In genomic region chr11:22203413-22203812, GRCm38 (mm10) we compare ENCODE assay signal across 22 mouse cellular contexts.
"Had no signal": no experiment of that assay in that cellular context is flagged by ENCODE, and none has a peak within 500 bp of the region (broad histone marks: within the 10 kb centered on the region; RNA-seq: fewer than 3 reads in every experiment).

No protein-coding gene starts in this region.

- H3K4me2 ChIP-seq: limb, embryonic 13.5 days; lung, embryonic 14.5 days; midbrain, embryonic 13.5 days; neural tube, embryonic 12.5 days; neural tube, embryonic 15.5 days had no signal

- H3K9ac ChIP-seq: limb, embryonic 13.5 days; liver, embryonic 14.5 days; liver, postnatal 0 days; lung, embryonic 14.5 days; midbrain, embryonic 13.5 days; neural tube, embryonic 12.5 days; neural tube, embryonic 15.5 days had no signal

- H3K27ac ChIP-seq: kidney, postnatal 0 days; layer of hippocampus, adult 2 months; limb, embryonic 10.5 days; limb, embryonic 13.5 days; liver, embryonic 14.5 days; macrophage; midbrain, embryonic 13.5 days; neural tube, embryonic 12.5 days; neural tube, embryonic 15.5 days; stomach, postnatal 0 days had no signal

- H3K4me3 ChIP-seq: layer of hippocampus, adult 2 months; limb, embryonic 10.5 days; limb, embryonic 13.5 days; midbrain, embryonic 13.5 days; neural tube, embryonic 12.5 days; neural tube, embryonic 15.5 days had no signal

- H3K36me3 ChIP-seq: limb, embryonic 10.5 days; limb, embryonic 13.5 days; midbrain, embryonic 13.5 days; neural tube, embryonic 12.5 days; neural tube, embryonic 15.5 days had no signal

- H3K4me1 ChIP-seq: neural tube, embryonic 12.5 days had no signal

- ATAC-seq: liver, postnatal 0 days; lung, postnatal 0 days; midbrain, embryonic 13.5 days had no signal

- H3K27me3 ChIP-seq: limb, embryonic 13.5 days; midbrain, embryonic 13.5 days; neural tube, embryonic 12.5 days; neural tube, embryonic 15.5 days had no signal

- DNase-seq: kidney, postnatal 25 days; layer of hippocampus, adult 9-11 months; liver; liver, postnatal 0 days; lung, embryonic 14.5 days; right cerebral cortex, adult 18-20 months; right cerebral cortex, postnatal 14 days; right cerebral cortex, postnatal 4 days; thymus, adult 2 months; thymus, postnatal 14 days; thymus, postnatal 4 days had no signal

- H3K9me3 ChIP-seq: limb, embryonic 10.5 days; limb, embryonic 13.5 days; midbrain, embryonic 13.5 days; neural tube, embryonic 12.5 days; neural tube, embryonic 15.5 days had no signal
